Mouse (Mus musculus): ENCODE data around the gene Scd1.

- TF ChIP-seq POLR2A (IDR thresholded peaks at IDR 0.05; ENCODE audit: borderline replicate concordance, insufficient read depth, low read length) (no peak), CTCF (IDR thresholded peaks at IDR 0.05; ENCODE audit: borderline replicate concordance, insufficient read depth, low read depth, low read length) (no peak)
Observed at GRCm38 (mm10) chr19:44408595-44408994, 916 bp upstream of the Scd1 start.

Data from cerebellum, adult 2 months (tissue).